Mouse (Mus musculus) kidney, adult 2 months (tissue): ENCODE data around the gene Nuak2.

ENCODE experiments used
- CTCF ChIP-seq: fragments of 200-500 bp; conservative IDR thresholded peaks from 2 replicates; pipeline ENCODE4 v1.5.1; 2011; ENCODE audit warnings: low read depth, mild to moderate bottlenecking, control low read depth, low read length, moderate library complexity, mixed read lengths; ENCODE audit not compliant: insufficient read depth, insufficient read length
- POLR2A ChIP-seq: fragments of 200-500 bp; IDR thresholded peaks from one replicate; pipeline ENCODE4 v1.6.1; 2011; ENCODE audit warnings: low read depth, low read length, control low read depth

GRCm38 (mm10) chr1:132342518-132342917, 26.6 kb downstream of the Nuak2 start:
- TF ChIP-seq CTCF (no peak), POLR2A (no peak)
